12 mouse cellular contexts compared by ENCODE assay signal in genomic region chr3:147749939-147750841, GRCm38 (mm10).
DNase-seq lines count a peak whose midpoint lies in the region; ATAC-seq and TF ChIP-seq lines count a peak whose summit lies in the region.
"Had no signal": no experiment of that assay in that cellular context is flagged by ENCODE, and none has a peak within 500 bp of the region (broad histone marks: within the 10 kb centered on the region; RNA-seq: fewer than 3 reads in every experiment).

No protein-coding gene starts in this region.

- no peaks in the 10 kb centered on the region for H3K36me3 ChIP-seq in intestine, embryonic 15.5 days
- no peaks in the 10 kb centered on the region for H3K36me3 ChIP-seq in intestine, embryonic 16.5 days (ENCODE audit: control insufficient read depth, insufficient read depth, low read length)
- H3K36me3 ChIP-seq in hindbrain, embryonic 15.5 days = no peaks in the 10 kb centered on the region
- H3K36me3 ChIP-seq: G1E; limb, embryonic 13.5 days had no signal

- H3K27me3 ChIP-seq in intestine, embryonic 15.5 days (replicated peaks) = no peaks in the 10 kb centered on the region
- no peaks in the 10 kb centered on the region for H3K27me3 ChIP-seq in intestine, embryonic 16.5 days (replicated peaks; ENCODE audit: control insufficient read depth, insufficient read depth, low read length)
- H3K27me3 ChIP-seq in Patski = no peaks in the 10 kb centered on the region
- no peaks in the 10 kb centered on the region for H3K27me3 ChIP-seq in hindbrain, embryonic 15.5 days
- H3K27me3 ChIP-seq: limb, embryonic 13.5 days had no signal

- peak; percentile 22 for DNase-seq in embryo, embryonic 10.5 days (ENCODE audit: low spot score)
- DNase-seq in embryo, embryonic 10 days (ENCODE audit: low spot score) = no peak
- peak; percentile 99 for DNase-seq in Patski (ENCODE audit: low read depth, low spot score)
- DNase-seq in testis, postnatal 10 days (ENCODE audit: low spot score) = no peak
- no peak for DNase-seq in urinary bladder, postnatal 14 days (ENCODE audit: low spot score)
- DNase-seq: cerebellum, adult 11-12 months had no signal

- H3K4me3 ChIP-seq in intestine, embryonic 15.5 days (replicated peaks) = no peak overlapping the region
- H3K4me3 ChIP-seq in intestine, embryonic 16.5 days (ENCODE audit: low read length) = no peak overlapping the region
- H3K4me3 ChIP-seq in hindbrain, embryonic 15.5 days = no peak overlapping the region
- H3K4me3 ChIP-seq: heart, adult 2 months; limb, embryonic 13.5 days had no signal

- H3K4me1 ChIP-seq in intestine, embryonic 15.5 days (replicated peaks) = no peaks in the 10 kb centered on the region
- H3K4me1 ChIP-seq in intestine, embryonic 16.5 days (ENCODE audit: control insufficient read depth, insufficient read depth, low read length) = no peaks in the 10 kb centered on the region
- H3K4me1 ChIP-seq in hindbrain, embryonic 15.5 days (replicated peaks) = peaks cover 12% of the 10 kb centered on the region

- no peak for ATAC-seq in intestine, embryonic 15.5 days
- no peak for ATAC-seq in intestine, embryonic 16.5 days
- ATAC-seq in Patski = peak; percentile 97
- no peak for ATAC-seq in hindbrain, embryonic 15.5 days (ENCODE audit: low FRiP score, low read depth)

- POLR2A ChIA-PET in Patski (lab: Charles Lee) = interaction anchor here (0.6 kb wide), 2 partner anchors 451 to 552 kb away, joined by 3 read pairs; no protein-coding TSS in a partner anchor

- 69% methylated on average over 12 of the region's 12 CpGs for WGBS in intestine, embryonic 15.5 days
- 64% methylated on average over 12 of the region's 12 CpGs for WGBS in intestine, embryonic 16.5 days
- WGBS in hindbrain, embryonic 15.5 days = 35% methylated on average over 12 of the region's 12 CpGs

- no peaks in the 10 kb centered on the region for H3K9me3 ChIP-seq in intestine, embryonic 15.5 days
- no peaks in the 10 kb centered on the region for H3K9me3 ChIP-seq in intestine, embryonic 16.5 days (ENCODE audit: control insufficient read depth, low read length)
- no peaks in the 10 kb centered on the region for H3K9me3 ChIP-seq in hindbrain, embryonic 15.5 days
- H3K9me3 ChIP-seq: limb, embryonic 13.5 days had no signal

- in situ Hi-C loops in Patski (cut with MboI; ENCODE audit: low pct_unique_long_range_greater_than_20kb) = loop anchor here (10.0 kb wide), 1 partner anchor 1235 kb away; no protein-coding TSS in a partner anchor

- H3K9ac ChIP-seq in intestine, embryonic 15.5 days = no peak overlapping the region
- no peak overlapping the region for H3K9ac ChIP-seq in intestine, embryonic 16.5 days (ENCODE audit: low read depth, low read length)
- no peak overlapping the region for H3K9ac ChIP-seq in hindbrain, embryonic 15.5 days
- H3K9ac ChIP-seq: limb, embryonic 13.5 days had no signal

- H3K4me2 ChIP-seq in intestine, embryonic 15.5 days (replicated peaks) = no peak overlapping the region
- no peak overlapping the region for H3K4me2 ChIP-seq in intestine, embryonic 16.5 days (ENCODE audit: low read depth, low read length)
- peak overlapping the region; percentile 1; the same call in 1 of the 2 replicates for H3K4me2 ChIP-seq in hindbrain, embryonic 15.5 days
- H3K4me2 ChIP-seq: limb, embryonic 13.5 days had no signal

- CTCF ChIA-PET in Patski (lab: Charles Lee) = interaction anchor here (1.2 kb wide), 1 partner anchor 98 kb away, joined by 3 read pairs; no protein-coding TSS in a partner anchor

- no peak for TF ChIP-seq CTCF in Patski (IDR thresholded peaks at IDR 0.05)

- 0 out of 2 replicates have a peak overlapping the region, but pooled peaks have one; percentile 6 for H3K27ac ChIP-seq in intestine, embryonic 15.5 days
- H3K27ac ChIP-seq in intestine, embryonic 16.5 days (ENCODE audit: low read length) = no peak overlapping the region
- no peak overlapping the region for H3K27ac ChIP-seq in hindbrain, embryonic 15.5 days (replicated peaks)
- H3K27ac ChIP-seq: heart, adult 2 months; limb, embryonic 13.5 days had no signal

Comparison
In these comparisons a context has a peak if more than half of its experiments do, and no peak if none do; other contexts are left out.
1. DNase-seq: peak in embryo, embryonic 10.5 days (single experiment) and Patski (single experiment); none in embryo, embryonic 10 days (single experiment), testis, postnatal 10 days (single experiment) and urinary bladder, postnatal 14 days (single experiment).